Comparison of ENCODE assay signal across 1 mouse cellular context in genomic region chr8:70868559-70869198, GRCm38 (mm10).
A peak's percentile ranks its signal among the peaks of the same experiment; 100 is the strongest.
TF ChIP-seq lines count a peak whose summit lies in the region.

No protein-coding gene starts in this region.

TF ChIP-seq in MEL, 35 proteins besides CTCF, POLR2A, EP300 and RAD21:
- TF ChIP-seq SMC3 (IDR thresholded peaks at IDR 0.05; ENCODE audit: low read depth, low read length) (peak; percentile 36), HCFC1 (IDR thresholded peaks at IDR 0.05; ENCODE audit: low read depth, low read length) (no peak)
